ENCODE assay signal across 7 mouse cellular contexts in genomic region chr5:115909106-115909505, GRCm38 (mm10).
DNase-seq lines count a peak whose midpoint lies in the region; ATAC-seq and TF ChIP-seq lines count a peak whose summit lies in the region.

No protein-coding gene starts in this region.

- TF ChIP-seq EP300 in heart, postnatal 0 days (IDR thresholded peaks at IDR 0.05; ENCODE audit: low read depth) = no peak

- H3K4me2 ChIP-seq in heart, postnatal 0 days (ENCODE audit: low read depth, low read length) = no peak overlapping the region

- no peak for TF ChIP-seq POLR2A in olfactory bulb, adult 2 months (IDR thresholded peaks at IDR 0.05; ENCODE audit: insufficient read depth, low read depth, low read length)

- H3K27me3 ChIP-seq in heart, postnatal 0 days (ENCODE audit: control insufficient read depth, insufficient read depth, low read length) = no peaks in the 10 kb centered on the region

- no peak overlapping the region for H3K27ac ChIP-seq in heart, postnatal 0 days (ENCODE audit: low read depth)
- peak overlapping the region; percentile 79 for H3K27ac ChIP-seq in olfactory bulb, adult 2 months (ENCODE audit: insufficient read depth, low read depth, low read length)

- no peak overlapping the region for H3K4me3 ChIP-seq in heart, postnatal 0 days (ENCODE audit: low read depth, low read length)
- peak overlapping the region; percentile 86 for H3K4me3 ChIP-seq in olfactory bulb, adult 2 months (ENCODE audit: insufficient read depth, low read depth, low read length)

- intact Hi-C loops in left cerebral cortex, postnatal 36 days (cut with DNase I) = loop anchor here (1.0 to 5.0 kb wide), 3 partner anchors 10 to 177 kb away; partner anchors contain the start of genes Bicdl1 and Cit

- ATAC-seq in heart, postnatal 0 days (ENCODE audit: insufficient read depth, low read depth) = no peak
- ATAC-seq in activated CD4-positive, CD25-positive, alpha-beta regulatory T cell, adult 4 months = no peak

- TF ChIP-seq CTCF in heart, postnatal 0 days (IDR thresholded peaks at IDR 0.05; ENCODE audit: low read depth) = no peak
- TF ChIP-seq CTCF in olfactory bulb, adult 2 months (IDR thresholded peaks at IDR 0.05; ENCODE audit: insufficient read depth, low read depth, low read length) = no peak

- H3K9ac ChIP-seq in heart, postnatal 0 days (replicated peaks; ENCODE audit: low read depth, low read length) = no peak overlapping the region

- no peaks in the 10 kb centered on the region for H3K9me3 ChIP-seq in heart, postnatal 0 days (replicated peaks; ENCODE audit: control insufficient read depth, low read length)

- peak; percentile 19 for DNase-seq in ovary, postnatal 36 days (ENCODE audit: low spot score)
- no peak for DNase-seq in ovary, postnatal 10 days (ENCODE audit: low spot score)
- DNase-seq in cerebellum, postnatal 25 days = peak; percentile 71 to 85
- peak; percentile 13 for DNase-seq in heart, postnatal 0 days (ENCODE audit: low spot score)
- peak; percentile 61 to 73 for DNase-seq in left cerebral cortex, postnatal 36 days (ENCODE audit: low spot score in 2 of 2)

- no peaks in the 10 kb centered on the region for H3K36me3 ChIP-seq in heart, postnatal 0 days (replicated peaks; ENCODE audit: control insufficient read depth, insufficient read depth, low read length)

- peaks cover 15% of the 10 kb centered on the region for H3K4me1 ChIP-seq in heart, postnatal 0 days (ENCODE audit: control insufficient read depth, insufficient read depth)
- peaks cover 32% of the 10 kb centered on the region for H3K4me1 ChIP-seq in olfactory bulb, adult 2 months (ENCODE audit: control insufficient read depth, insufficient read depth, low read length)

- 28% methylated on average over 11 of the region's 11 CpGs for WGBS in heart, postnatal 0 days
- WGBS in olfactory bulb, adult 2 months = 13% methylated on average over 11 of the region's 11 CpGs
